Mouse (Mus musculus) forebrain, embryonic 16.5 days (tissue): ENCODE results near the gene Unk. TPM values are rescaled to one million over a fixed set of nuclear protein-coding genes. Genes with fewer than 3 reads are reported as not detected.

Experiments
- ATAC-seq: fragments of 200-750 bp; cut with Nextera tagmentation; 2 replicates; pipeline ENCODE4 v1.8.0; 2017; ENCODE audit warnings: mild to moderate bottlenecking, moderate library complexity
- H3K27ac ChIP-seq: fragments of 300-500 bp; sonication (generic); 2 replicates; pipeline ENCODE4 v1.5.1; 2014; ENCODE audit warnings: low read length, control low read depth
- H3K27me3 ChIP-seq: fragments of 300-500 bp; sonication (generic); replicated peaks from 2 replicates; pipeline ENCODE4 v1.6.1; 2014; ENCODE audit warnings: low read length; ENCODE audit not compliant: control insufficient read depth, insufficient read depth
- H3K36me3 ChIP-seq: fragments of 300-500 bp; sonication (generic); 2 replicates; pipeline ENCODE4 v1.6.1; 2014; ENCODE audit not compliant: control insufficient read depth, insufficient read depth
- H3K4me1 ChIP-seq: fragments of 300-500 bp; sonication (generic); replicated peaks from 2 replicates; pipeline ENCODE4 v1.6.1; 2014; ENCODE audit warnings: low read length; ENCODE audit not compliant: control insufficient read depth, insufficient read depth
- H3K4me2 ChIP-seq: fragments of 300-500 bp; sonication (generic); 2 replicates; pipeline ENCODE4 v1.6.1; 2014; ENCODE audit warnings: mild to moderate bottlenecking, low read length, control low read depth
- H3K4me3 ChIP-seq: fragments of 300-500 bp; sonication (generic); replicated peaks from 2 replicates; pipeline ENCODE4 v1.5.1; 2014; ENCODE audit warnings: mild to moderate bottlenecking, low read length, control low read depth
- H3K9ac ChIP-seq: fragments of 300-500 bp; sonication (generic); replicated peaks from 2 replicates; pipeline ENCODE4 v1.6.1; 2014; ENCODE audit warnings: low read depth, low read length, control low read depth
- H3K9me3 ChIP-seq: fragments of 300-500 bp; sonication (generic); 2 replicates; pipeline ENCODE4 v1.6.1; 2016; ENCODE audit warnings: low read length; ENCODE audit not compliant: control insufficient read depth
- WGBS: fragments of 180-500 bp; shearing (Covaris S2); extraction: QIAGEN DNeasy Blood & Tissue Kit; methylation state at CpG from one replicate; pipeline ENCODE4 v1.1.7; 2014; 5-methylcytosine and 5-hydroxymethylcytosine counted together
- polyA plus RNA-seq: library from polyadenylated mRNA; unstranded; fragments of >200 nt; fragmentation: Nextera tagmentation; extraction: Ambion mirVana; gene quantifications from 2 replicates; pipeline ENCODE4 v1.2.1, GENCODE M21; 2015

Gene Unk
- polyA plus RNA-seq, 1 experiment from 2014 or later: 42.1 TPM

GRCm38 (mm10) chr11:116106154-116106962, 76.2 kb downstream of the Unk start:
- H3K27me3 ChIP-seq: peaks cover 54% of the 10 kb centered on the region
- 25% methylated on average over 32 of the region's 32 CpGs for WGBS

GRCm38 (mm10) chr11:116106963-116107776, 77.0 kb downstream of the Unk start:
- Histone ChIP-seq H3K4me2 (no peak overlapping the region), H3K9ac (no peak overlapping the region; the same call in 1 of the 2 replicates), H3K4me1 (peaks cover 50% of the 10 kb centered on the region), H3K27me3 (peaks cover 54% of the 10 kb centered on the region), H3K4me3 (no peak overlapping the region), H3K27ac (no peak overlapping the region), H3K9me3 (no peaks in the 10 kb centered on the region), H3K36me3 (no peaks in the 10 kb centered on the region)
- WGBS: 21% methylated on average over 14 of the region's 14 CpGs
- no peak for ATAC-seq

More at GRCm38 (mm10) chr11:116106154-116106962, 76.2 kb downstream of the Unk start:
- Histone ChIP-seq H3K4me3 (no peak overlapping the region), H3K4me1 (peaks cover 55% of the 10 kb centered on the region), H3K4me2 (no peak overlapping the region), H3K9me3 (no peaks in the 10 kb centered on the region), H3K36me3 (no peaks in the 10 kb centered on the region), H3K27ac (no peak overlapping the region), H3K9ac (no peak overlapping the region)
- no peak for ATAC-seq

- H3K27ac ChIP-seq: no peak overlapping the region
- peaks cover 49% of the 10 kb centered on the region for H3K4me1 ChIP-seq
- H3K4me3 ChIP-seq: no peak overlapping the region
- H3K36me3 ChIP-seq: no peaks in the 10 kb centered on the region
- no peaks in the 10 kb centered on the region for H3K9me3 ChIP-seq
- H3K27me3 ChIP-seq: peaks cover 54% of the 10 kb centered on the region
- peak overlapping the region; percentile 3; the same call in 1 of the 2 replicates for H3K4me2 ChIP-seq
- no peak for ATAC-seq
- 15% methylated on average over 19 of the region's 19 CpGs for WGBS
- H3K9ac ChIP-seq: no peak overlapping the region; the same call in 1 of the 2 replicates
Measured at GRCm38 (mm10) chr11:116107777-116108285, 77.7 kb downstream of the Unk start.

- no peak for ATAC-seq
- Histone ChIP-seq H3K36me3 (no peaks in the 10 kb centered on the region), H3K4me3 (peak overlapping the region; percentile 12), H3K9ac (no peak overlapping the region), H3K9me3 (no peaks in the 10 kb centered on the region), H3K27ac (no peak overlapping the region), H3K27me3 (peaks cover 54% of the 10 kb centered on the region), H3K4me2 (peak overlapping the region; percentile 50), H3K4me1 (peaks cover 44% of the 10 kb centered on the region)
- WGBS: 3% methylated on average over 23 of the region's 23 CpGs
Measured at GRCm38 (mm10) chr11:116108464-116109137, 78.5 kb downstream of the Unk start.

- Histone ChIP-seq H3K4me2 (peak overlapping the region; percentile 50), H3K4me3 (peak overlapping the region; percentile 39), H3K4me1 (peaks cover 35% of the 10 kb centered on the region), H3K27ac (no peak overlapping the region), H3K9me3 (no peaks in the 10 kb centered on the region), H3K9ac (peak overlapping the region; percentile 38), H3K36me3 (no peaks in the 10 kb centered on the region), H3K27me3 (peaks cover 54% of the 10 kb centered on the region)
- 1% methylated on average over 69 of the region's 70 CpGs for WGBS
- no peak for ATAC-seq
Measured at GRCm38 (mm10) chr11:116109441-116110081, 79.4 kb downstream of the Unk start.

- WGBS: under 1% methylated on average over 31 of the region's 35 CpGs
- Histone ChIP-seq H3K4me2 (peak overlapping the region; percentile 50), H3K9ac (peak overlapping the region; percentile 38), H3K27me3 (peaks cover 54% of the 10 kb centered on the region), H3K4me3 (peak overlapping the region; percentile 39), H3K4me1 (peaks cover 35% of the 10 kb centered on the region), H3K9me3 (no peaks in the 10 kb centered on the region), H3K36me3 (no peaks in the 10 kb centered on the region), H3K27ac (no peak overlapping the region)
- peak; percentile 40; the same call in 1 of the 2 replicates for ATAC-seq
Measured at GRCm38 (mm10) chr11:116110131-116110530, 80.0 kb downstream of the Unk start.

GRCm38 (mm10) chr11:116110540-116110939, 80.4 kb downstream of the Unk start:
- H3K9me3 ChIP-seq: no peaks in the 10 kb centered on the region
- H3K27me3 ChIP-seq: peaks cover 53% of the 10 kb centered on the region
- ATAC-seq: no peak
- peak overlapping the region; percentile 50 for H3K4me2 ChIP-seq
- H3K9ac ChIP-seq: peak overlapping the region; percentile 38; the same call in 1 of the 2 replicates
- 33% methylated on average over 10 of the region's 10 CpGs for WGBS
- H3K4me1 ChIP-seq: peaks cover 35% of the 10 kb centered on the region
- no peaks in the 10 kb centered on the region for H3K36me3 ChIP-seq
- no peak overlapping the region for H3K27ac ChIP-seq
- peak overlapping the region; percentile 39 for H3K4me3 ChIP-seq
